Mouse (Mus musculus) spleen, postnatal 36 days (tissue): ENCODE measurements around the gene Gm266.

Experiments
- DNase-seq, 2 experiments: peaks; one replicate each; pipeline ENCODE4 v3.0.0; 2022; ENCODE audit warnings: low spot score in 2 of 2, mixed read lengths in 1 of 2

The Gm266 gene

DNA sequence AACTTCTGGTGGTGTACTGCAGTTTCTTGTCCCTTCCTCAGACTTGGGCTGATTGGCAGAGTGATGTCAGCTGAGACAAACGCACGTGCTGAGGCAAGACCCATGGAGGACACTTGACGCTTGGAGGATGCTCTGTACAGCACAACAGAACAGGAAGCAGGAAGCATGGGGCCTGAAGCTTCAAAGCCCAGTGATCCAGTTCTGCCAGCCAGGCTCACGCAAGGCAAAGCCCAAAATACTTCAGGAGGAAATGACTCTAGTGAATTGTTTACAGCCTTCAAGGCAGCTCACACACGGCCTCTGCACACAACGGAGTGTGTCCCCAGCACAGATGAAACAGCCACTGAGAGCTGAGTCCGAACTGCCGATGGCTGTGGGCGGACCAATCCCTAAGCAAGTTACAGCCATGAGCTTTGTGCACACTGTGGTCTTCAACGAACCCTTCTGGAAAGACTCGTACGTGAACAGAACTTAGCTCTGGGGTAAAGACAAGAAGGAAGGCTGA is 17.5 kb upstream of the Gm266 start:
- DNase-seq = no peak

DNA sequence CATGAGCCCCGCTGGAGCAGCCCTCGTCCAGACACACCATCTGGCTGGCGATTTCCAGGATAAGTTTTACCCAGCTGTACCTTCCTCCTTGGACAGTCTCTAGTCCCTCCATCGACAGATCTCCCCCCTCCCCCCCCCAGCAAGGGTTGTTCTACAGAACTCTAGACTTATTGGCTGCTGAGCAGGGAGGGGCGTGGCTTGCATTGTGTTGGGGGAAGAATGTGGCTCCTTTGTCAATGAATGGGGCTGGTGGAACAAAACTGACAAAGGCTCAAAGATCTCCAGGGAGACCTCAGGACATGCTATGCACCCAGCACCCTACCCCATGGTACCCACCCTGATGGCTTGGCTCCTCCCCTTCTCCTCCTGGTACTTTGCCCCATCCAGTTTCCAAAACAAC is 15.1 kb upstream of the Gm266 start:
- DNase-seq = no peak

DNA sequence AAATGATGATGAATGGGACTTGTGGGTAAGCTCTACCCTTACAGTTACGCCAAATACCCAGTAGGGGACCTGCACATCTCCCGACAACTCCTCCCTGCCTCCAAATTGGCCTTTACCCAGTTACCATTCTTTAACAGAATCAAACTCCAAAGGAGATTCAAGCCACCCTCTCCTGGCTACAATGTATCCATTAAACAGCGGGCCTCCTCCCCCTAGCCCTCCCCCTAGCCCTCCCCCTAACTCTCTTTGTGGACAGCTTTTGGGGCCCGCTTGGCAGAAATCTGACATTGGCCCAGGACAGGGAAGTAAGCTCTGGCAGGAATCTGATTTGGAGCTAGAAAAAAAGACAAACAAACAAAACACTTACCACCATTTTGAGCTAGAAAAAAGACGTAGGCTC is 14.0 kb upstream of the Gm266 start:
- no peak for DNase-seq

DNA sequence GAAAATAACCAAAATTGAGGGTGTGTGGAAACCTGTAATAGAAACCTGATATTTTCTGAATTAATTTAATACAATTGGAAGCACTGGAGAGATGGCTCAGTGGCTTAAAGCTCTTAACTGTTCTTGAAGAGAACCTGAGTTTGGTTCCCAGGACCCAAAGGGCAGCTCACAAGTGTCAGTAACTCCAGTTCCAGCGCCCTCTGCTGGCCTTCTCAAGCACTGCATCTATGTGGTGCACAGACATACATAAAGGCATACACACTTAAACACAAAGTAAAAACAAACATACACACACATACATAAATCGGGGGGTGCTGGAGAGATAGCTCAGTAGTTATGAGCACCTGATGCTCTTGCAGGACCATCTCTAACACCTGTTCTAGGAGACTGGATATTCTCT is 11.5 kb upstream of the Gm266 start:
- no peak for DNase-seq

DNA sequence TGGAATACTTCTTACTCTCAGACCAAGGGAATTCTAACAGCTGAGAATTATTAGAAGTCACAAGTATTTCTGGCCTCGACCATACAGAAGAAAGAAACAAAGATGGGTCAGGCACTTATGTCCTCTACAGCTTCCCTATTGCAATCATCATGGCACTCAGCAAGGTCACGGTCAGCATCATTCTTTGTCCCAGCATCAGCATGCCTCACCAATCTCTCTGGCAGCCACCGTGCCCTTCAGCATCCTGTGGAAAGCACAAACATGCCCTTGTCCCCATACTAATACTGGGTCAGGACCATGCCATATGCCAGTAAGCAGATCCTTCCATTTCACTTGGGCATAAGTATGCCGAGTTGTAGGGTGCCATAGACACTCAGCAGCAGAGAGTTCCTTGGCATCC is 9.3 kb upstream of the Gm266 start:
- DNase-seq = no peak

DNA sequence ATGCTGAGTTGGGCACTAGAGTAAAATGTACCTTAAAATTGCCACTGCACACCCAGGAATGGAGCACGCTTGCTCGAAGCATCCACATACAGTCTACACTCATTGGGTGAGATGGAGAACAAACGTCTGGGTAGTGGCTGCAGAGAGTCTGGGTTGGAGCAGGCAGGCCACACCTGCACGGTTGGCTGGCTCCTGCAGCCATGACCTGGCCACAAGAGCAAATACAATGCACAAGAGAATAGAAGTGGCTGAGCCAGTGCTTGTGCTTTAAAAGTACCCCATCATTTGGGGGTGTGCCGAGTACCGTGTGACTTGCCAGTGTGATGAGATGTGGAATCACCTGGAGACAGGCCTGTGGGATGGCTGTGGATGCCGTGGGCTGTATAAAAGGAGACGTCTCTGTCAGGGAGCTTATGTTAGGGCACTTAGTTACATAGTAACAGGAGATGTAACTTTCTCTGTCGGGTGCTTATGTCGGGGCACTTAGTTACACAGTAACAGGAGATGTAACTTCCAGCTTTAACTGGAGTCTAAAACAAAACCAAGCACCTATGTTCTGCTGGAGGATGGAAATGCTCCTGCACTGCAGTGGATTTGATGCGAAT is 3.7 kb upstream of the Gm266 start:
- DNase-seq = no peak

DNA sequence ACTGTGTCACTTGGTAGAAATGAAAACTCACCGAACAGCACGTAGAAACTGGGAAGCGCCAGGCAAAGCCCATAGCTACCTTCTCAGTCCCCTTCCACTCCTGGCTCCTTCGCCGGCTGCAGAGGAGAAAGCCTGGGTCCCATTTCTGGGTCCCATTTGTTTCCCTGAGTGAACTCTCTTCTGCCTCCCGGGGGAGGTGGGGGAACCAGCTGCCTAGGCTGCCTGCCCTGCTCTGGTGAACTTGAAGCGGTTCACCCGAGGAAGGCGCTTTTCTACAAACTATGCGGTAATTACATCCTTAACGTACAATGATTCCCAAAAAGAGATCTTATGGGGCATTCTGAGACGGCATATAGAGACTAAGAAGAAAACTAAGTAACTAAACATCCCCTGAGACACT is 832 bp upstream of the Gm266 start:
- DNase-seq = no peak

DNA sequence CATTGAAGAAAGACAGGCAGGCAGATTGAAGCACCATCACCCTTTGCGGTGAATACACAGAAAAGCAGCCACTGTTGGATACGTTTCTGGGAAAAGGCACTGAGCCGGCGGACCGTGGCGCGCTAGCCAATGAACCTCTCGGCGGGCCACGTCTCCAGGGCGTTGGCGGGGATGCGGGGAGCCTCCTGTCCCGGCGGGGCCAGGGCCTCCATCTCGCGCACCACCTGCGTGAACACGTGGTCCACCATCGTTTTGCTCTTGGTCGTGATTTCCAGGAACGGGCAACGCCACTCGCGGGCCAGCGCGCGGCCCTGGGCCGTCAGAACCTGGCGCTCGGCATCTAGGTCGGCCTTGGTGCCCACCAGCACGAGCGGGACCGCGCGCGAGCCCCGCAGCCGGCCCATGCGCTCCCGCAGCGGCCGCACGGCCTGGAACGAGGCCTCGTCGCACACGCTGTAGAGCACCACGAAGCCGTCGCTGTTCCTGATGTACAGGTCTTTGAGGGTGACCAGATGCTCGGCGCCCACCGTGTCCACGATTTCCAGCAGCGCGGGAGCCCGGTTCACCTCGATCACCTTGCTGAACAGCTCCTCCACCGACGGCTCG is 474 bp downstream of the Gm266 start:
- DNase-seq = no peak

DNA sequence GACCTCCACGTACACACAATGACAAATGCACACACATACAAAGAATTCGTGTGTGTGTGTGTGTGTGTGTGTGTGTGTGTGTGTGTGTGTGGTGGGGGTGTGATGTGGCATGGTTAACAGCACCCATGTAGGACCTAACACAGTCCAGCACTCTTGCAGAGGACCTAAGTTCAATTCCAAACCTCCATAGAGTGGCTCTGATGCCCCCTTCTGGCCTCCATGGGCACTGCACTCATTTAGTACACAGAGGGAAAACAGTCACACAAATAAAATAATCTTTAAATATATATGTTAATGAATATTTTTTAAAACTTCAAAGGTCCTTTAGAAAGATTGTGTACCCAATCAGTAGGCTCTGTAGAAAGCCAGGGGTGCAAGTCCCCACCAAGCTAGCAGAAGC is 5.7 kb downstream of the Gm266 start:
- no peak for DNase-seq

DNA sequence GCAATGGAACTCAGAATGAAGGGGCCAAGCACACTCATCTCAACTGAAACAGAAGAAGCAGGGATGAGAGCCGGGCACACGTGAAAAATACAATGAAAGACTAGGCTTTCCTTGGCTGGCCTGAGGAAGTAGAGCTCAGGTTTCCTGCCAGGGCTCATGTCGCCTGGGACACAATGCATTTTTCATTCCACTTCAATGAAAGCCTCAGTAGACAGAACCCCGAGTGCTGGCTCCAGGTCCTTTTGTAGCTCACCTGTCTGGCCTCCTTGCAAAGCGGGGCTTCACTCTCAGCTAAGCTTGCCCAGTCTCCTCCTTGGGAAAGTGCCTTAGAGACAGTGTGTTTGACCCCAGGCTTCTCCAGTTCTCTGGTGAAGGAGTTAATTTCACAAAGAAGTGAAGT is 6.7 kb downstream of the Gm266 start:
- DNase-seq = no peak

DNA sequence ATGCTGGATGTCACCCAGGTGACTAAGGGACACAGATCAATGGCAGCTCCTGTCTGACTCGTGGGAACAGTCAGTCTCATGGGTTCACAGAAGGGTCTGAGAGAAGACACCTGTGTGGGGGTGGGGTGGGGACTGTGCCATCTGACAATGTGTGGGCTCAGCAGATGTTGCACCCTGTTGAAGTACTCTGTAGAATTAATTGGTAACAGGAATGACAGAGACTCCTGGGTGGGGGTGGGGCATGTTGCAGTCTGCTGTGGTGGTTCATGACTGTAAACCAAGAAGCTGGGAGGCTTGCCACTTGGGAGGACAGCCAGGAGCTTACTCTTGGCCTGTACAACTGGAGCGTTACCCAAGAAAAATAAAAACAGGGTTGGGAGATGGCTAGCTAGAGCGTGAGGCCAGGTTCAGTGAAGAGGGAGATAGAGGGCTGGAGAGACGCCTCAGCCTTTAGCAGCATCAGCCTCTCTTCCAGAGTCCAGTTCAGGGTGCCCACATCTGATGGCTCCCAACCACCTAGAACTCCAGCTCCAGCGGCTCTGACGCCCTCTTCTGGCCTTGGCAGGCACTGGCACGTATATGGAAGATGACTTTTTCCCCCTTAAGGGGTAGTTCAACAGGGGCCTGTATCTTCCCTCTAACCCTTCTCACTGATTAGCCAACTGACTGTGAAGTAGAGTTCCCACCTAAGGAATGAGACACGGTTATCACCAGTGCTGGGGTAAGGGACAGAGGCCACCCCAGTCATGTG is 10.6 kb downstream of the Gm266 start:
- no peak for DNase-seq

DNA sequence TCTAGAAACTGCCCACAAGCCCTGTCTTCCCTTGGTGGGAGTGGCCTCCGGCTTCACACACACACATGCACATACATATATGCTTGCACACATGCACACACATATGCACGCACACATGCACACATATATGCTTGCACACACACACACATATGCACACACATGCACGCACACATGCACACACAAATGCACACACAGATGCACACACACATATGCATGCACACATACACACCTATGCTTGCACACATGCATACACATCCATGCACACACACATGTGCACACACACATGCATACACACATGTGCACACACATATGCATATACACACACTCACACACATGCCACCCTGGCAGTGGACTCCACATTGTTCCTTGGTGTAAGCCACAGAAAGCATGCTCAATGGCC is 11.2 kb downstream of the Gm266 start:
- no peak for DNase-seq

DNA sequence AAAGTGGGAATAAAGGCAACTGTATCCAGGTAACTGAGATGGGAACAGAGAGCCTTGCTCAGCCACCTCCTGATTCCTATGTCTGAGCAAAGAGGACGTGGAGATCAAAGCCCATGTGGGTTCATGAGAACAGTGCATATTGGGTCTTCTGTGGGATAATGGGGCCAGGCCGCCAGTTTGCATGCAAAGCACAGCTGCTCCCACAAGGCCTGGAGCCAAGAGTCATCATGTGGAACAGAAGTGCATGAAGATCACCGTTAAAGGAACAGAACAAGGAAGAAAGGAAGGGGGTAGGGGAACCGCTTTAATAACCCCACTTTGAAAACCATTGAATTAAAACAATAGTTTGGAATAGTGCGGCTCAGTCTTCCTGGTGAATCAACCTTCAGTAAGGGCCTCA is 12.7 kb downstream of the Gm266 start:
- no peak for DNase-seq

DNA sequence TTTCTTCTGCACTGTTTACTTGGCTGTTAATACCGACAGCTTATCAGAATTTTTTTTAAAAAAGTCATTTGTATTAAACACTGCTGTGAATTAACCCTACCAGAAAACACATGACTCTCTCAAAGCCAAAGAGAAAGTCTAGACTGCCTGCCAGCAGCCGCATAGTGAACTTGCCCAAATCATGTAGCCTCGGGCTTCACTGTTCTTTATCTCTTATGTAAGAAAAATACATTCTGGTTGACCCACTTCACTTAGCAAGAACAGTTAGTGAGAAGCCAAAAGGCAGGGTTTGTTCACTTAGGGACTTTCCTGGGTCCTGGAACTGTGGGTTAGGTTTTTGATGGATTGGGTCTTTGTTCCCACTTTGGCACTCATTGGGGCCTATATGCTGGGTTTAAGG is 13.9 kb downstream of the Gm266 start:
- DNase-seq = no peak

DNA sequence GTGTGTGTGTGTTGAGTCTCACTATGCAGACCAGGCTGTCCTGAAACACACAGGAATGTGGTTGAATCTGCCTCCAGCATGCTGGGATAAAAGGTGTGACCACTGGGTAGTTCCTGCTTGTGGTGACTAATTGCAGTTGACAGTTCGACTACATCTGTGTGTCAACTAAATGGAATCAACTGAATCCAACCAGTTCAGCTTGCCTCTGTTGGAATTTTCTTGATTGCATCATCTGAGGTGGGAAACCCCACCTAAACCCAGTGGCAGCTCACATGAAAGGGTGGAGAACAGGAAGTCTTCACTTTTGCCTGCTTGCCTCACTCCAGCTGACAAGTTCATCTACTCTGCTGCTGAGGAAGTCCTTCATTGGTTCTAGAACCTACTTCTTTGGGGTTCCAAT is 14.5 kb downstream of the Gm266 start:
- DNase-seq = no peak

DNA sequence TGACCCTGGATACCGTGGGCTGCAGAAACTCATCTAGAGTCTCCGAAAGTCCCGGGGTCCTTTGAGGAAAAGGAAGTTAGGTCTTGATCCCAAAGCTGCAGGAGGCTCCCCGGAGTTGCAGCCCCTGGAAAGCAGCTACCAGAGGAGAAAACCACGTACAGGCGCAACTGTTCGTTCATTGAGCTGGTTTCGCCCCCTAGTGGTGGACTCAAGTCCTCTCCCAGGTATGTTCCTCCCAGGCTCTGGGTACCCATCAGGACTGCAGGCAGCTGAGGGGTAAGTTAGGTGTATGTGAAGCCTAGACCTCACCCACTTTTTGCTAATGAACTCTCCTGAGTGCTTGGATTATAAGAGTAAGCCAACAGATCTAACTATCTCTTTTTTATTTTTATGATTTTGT is 16.1 kb downstream of the Gm266 start:
- DNase-seq = peak; percentile 28 to 48

DNA sequence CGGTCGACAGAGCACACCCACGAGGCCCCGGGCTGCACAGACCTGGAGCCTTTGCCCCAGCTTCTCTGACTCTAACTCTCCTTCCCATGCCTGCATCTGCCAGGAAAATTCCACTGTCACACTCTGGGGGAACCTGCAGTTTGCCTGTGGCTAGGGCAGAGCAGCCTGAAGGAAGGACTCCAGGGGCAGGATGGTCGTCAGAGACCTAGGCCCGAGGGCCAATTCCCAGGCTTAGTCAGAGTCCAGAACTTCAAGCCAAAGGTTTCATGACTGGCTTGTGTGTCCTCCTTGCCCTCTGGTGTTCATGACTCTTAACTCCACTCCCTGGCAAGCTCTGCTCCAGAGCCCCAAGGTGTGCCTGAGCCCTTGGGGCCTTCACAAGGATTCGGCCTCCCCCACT is 17.4 kb downstream of the Gm266 start:
- DNase-seq = no peak

DNA sequence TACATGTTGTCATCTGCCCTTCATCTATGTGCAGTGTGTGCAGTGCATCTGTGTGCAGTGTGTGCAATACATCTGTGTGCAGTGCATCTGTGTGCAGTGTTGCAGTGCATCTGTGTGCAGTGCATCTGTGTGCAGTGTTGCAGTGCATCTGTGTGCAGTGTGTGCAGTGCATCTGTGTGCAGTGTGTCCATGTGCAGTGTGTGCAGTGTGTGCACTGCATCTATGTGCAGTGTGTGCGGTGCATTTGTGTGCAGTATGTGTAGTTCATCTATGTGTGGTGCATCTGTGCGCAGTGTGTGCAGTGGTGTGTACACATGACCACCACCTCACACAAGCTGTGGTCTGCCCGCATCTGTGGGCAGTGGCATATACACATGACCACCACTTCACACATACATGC is 19.3 kb downstream of the Gm266 start:
- no peak for DNase-seq

DNA sequence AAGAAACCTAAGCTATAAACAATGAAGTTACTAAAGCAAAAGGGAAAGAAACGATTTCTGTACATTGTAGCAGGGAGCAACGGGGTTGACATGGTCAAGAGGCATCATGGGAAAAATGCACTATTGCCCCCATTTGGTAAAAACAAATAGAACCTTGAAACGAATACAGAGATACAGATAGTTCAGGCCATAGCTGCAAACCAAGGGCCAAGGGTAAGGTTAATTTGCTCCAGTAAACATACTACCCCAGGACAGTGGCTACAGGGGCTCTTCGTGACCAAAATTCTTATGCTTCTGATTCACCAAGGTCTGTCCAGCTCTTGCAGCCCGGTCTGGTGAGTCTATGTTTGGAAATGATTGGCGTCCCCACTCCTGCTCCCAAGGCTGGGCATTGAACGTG is 22.1 kb downstream of the Gm266 start:
- no peak for DNase-seq

DNA sequence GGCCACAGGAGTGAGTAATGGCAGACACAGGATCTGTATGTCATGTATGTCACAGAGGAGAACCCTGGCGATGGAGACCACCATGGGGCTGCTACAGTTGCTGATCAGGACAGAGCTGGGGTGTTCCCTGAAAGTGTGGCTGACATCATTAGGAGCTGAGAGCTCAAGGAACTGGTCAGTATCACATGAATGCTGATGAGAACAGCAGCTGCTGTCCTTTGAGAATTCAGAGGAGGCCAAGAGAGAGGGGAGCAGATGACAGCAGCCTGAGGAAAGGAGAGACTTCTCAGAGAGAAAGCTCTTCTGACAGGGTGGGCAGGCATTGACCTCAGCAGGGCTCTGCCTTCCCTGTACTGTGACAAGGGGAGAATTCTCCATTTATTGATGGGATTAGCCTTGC is 27.9 kb downstream of the Gm266 start:
- no peak for DNase-seq

DNA sequence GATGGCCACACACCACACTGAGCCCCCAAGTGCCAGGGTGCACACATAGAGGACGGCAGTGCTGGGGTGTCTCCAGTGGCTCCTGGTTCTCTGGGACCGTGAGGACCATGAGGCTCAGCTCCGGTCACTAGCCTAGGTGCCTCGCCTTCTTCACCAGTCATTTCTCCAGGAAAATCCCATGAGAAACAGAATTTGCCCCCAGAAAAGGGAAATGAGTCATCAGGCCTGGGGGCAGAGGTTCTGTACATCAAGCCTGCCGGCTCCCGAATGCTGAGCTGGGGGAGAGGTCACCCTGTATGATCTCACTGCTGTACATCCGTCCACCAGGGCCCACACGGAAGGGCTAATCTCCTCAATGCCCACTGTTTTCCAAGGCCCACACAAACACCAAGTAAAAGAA is 29.8 kb downstream of the Gm266 start:
- DNase-seq = no peak

DNA sequence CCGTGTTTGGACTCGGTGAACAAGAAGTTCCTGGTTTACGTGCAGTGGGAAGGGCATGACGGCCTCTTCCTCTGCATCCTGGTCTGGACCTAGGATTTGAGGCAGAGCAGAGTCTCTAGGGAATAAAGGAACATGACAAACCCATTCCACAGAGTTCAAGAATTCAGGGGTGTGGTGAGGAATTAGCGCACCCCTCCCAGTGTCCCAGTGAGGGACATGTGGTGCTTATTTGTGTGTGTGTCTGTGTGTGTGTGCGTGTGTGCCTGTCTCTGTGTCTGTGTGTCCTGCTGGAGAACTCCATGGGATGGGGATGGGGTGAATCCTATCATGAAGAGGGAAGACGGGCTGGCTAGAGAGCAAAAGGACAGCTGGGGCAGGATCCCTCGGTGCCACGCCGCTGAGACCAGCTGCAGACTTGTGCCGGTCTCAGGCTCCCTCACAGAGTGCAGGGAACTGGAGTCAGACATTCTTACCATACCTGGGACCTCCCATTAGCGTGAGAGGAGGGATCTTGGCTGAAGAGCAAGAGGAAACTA is 30.2 kb downstream of the Gm266 start:
- no peak for DNase-seq
